ENCODE assay signal across 18 mouse cellular contexts in the genomic region with DNA sequence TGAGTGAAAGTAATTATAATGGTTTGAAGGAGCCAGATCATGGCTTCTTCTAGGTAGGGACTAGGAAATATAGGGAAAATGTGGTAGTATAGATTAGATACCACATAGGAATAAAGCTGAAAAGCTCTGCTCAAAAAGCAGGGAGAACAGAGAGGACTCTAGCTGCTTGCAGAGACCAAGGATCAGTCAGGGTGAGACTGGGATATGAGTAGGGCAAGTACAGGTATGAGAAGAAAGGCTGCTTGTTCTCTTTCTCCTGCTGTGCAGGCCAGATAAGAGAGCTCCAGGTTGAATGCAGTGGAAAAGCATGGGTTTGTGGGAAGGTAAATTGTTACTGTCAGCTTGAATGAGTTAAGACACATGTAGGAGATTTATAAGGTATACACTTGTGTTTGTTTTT.
DNase-seq lines count a peak whose midpoint lies in the region; ATAC-seq and TF ChIP-seq lines count a peak whose summit lies in the region.
"Had no signal": no experiment of that assay in that cellular context is flagged by ENCODE, and none has a peak within 500 bp of the region (broad histone marks: within the 10 kb centered on the region; RNA-seq: fewer than 3 reads in every experiment).

No protein-coding gene starts in this region.

- H3K27me3 ChIP-seq in midbrain, embryonic 13.5 days, result no peaks in the 10 kb centered on the region
- no peaks in the 10 kb centered on the region for H3K27me3 ChIP-seq in midbrain, embryonic 14.5 days (ENCODE audit: control insufficient read depth, insufficient read depth, low read length)
- H3K27me3 ChIP-seq in midbrain, embryonic 16.5 days (ENCODE audit: control insufficient read depth, insufficient read depth, low read depth, low read length), result no peaks in the 10 kb centered on the region
- no peaks in the 10 kb centered on the region for H3K27me3 ChIP-seq in midbrain, postnatal 0 days (ENCODE audit: insufficient read depth, low read length)
- no peaks in the 10 kb centered on the region for H3K27me3 ChIP-seq in lung, postnatal 0 days (replicated peaks; ENCODE audit: insufficient read depth, low read length)
- H3K27me3 ChIP-seq: embryonic facial prominence, embryonic 12.5 days; forebrain, embryonic 13.5 days; forebrain, embryonic 15.5 days had no signal

- H3K4me1 ChIP-seq in midbrain, embryonic 13.5 days (replicated peaks), result no peaks in the 10 kb centered on the region
- H3K4me1 ChIP-seq in midbrain, embryonic 14.5 days (ENCODE audit: control insufficient read depth, insufficient read depth, low read length), result no peaks in the 10 kb centered on the region
- no peaks in the 10 kb centered on the region for H3K4me1 ChIP-seq in midbrain, embryonic 16.5 days (ENCODE audit: control insufficient read depth, insufficient read depth, low read length)
- H3K4me1 ChIP-seq in midbrain, postnatal 0 days (ENCODE audit: insufficient read depth, low read length), result no peaks in the 10 kb centered on the region
- H3K4me1 ChIP-seq in lung, postnatal 0 days (ENCODE audit: insufficient read depth, low read depth, low read length), result no peaks in the 10 kb centered on the region
- H3K4me1 ChIP-seq: embryonic facial prominence, embryonic 10.5 days; embryonic facial prominence, embryonic 12.5 days; forebrain, embryonic 13.5 days; forebrain, embryonic 15.5 days had no signal

- DNase-seq in midbrain, embryonic 14.5 days, result no peak
- no peak for DNase-seq in midbrain, postnatal 0 days (ENCODE audit: low spot score)
- no peak for DNase-seq in lung, postnatal 0 days (ENCODE audit: low spot score)
- DNase-seq: adrenal gland, adult 2 months; adrenal gland, postnatal 10 days; adrenal gland, postnatal 25 days; cerebellum, adult 11-12 months; cerebellum, adult 2 months; cerebellum, adult 9-10 months; cerebellum, postnatal 10 days; cerebellum, postnatal 25 days; forebrain, postnatal 0 days had no signal

- ATAC-seq in midbrain, embryonic 13.5 days, result 0 out of 2 replicates have a peak, but pooled peaks have one; percentile 48
- no peak for ATAC-seq in midbrain, embryonic 14.5 days (ENCODE audit: low FRiP score, low TSS enrichment)
- ATAC-seq in midbrain, embryonic 16.5 days, result peak; percentile 71
- ATAC-seq in midbrain, postnatal 0 days (ENCODE audit: low FRiP score), result no peak
- no peak for ATAC-seq in lung, postnatal 0 days
- ATAC-seq: forebrain, embryonic 13.5 days; forebrain, embryonic 15.5 days; forebrain, postnatal 0 days had no signal

- no peak overlapping the region for H3K4me3 ChIP-seq in midbrain, embryonic 13.5 days (replicated peaks)
- H3K4me3 ChIP-seq in midbrain, embryonic 14.5 days (replicated peaks; ENCODE audit: low read depth, low read length), result no peak overlapping the region
- no peak overlapping the region for H3K4me3 ChIP-seq in midbrain, embryonic 16.5 days (ENCODE audit: low read depth, low read length)
- H3K4me3 ChIP-seq in midbrain, postnatal 0 days (ENCODE audit: low read depth, low read length), result no peak overlapping the region
- H3K4me3 ChIP-seq in lung, postnatal 0 days (ENCODE audit: low read depth, low read length), result no peak overlapping the region
- H3K4me3 ChIP-seq: embryonic facial prominence, embryonic 10.5 days; embryonic facial prominence, embryonic 12.5 days; forebrain, embryonic 13.5 days; forebrain, embryonic 15.5 days had no signal

- no peak for TF ChIP-seq CTCF in midbrain, postnatal 0 days (IDR thresholded peaks at IDR 0.05)
- no peak for TF ChIP-seq CTCF in lung, postnatal 0 days (IDR thresholded peaks at IDR 0.05)

- H3K36me3 ChIP-seq in midbrain, embryonic 13.5 days, result no peaks in the 10 kb centered on the region
- H3K36me3 ChIP-seq in midbrain, embryonic 14.5 days (ENCODE audit: control insufficient read depth, insufficient read depth, low read length), result no peaks in the 10 kb centered on the region
- no peaks in the 10 kb centered on the region for H3K36me3 ChIP-seq in midbrain, embryonic 16.5 days (ENCODE audit: control insufficient read depth, insufficient read depth, low read length)
- no peaks in the 10 kb centered on the region for H3K36me3 ChIP-seq in midbrain, postnatal 0 days (ENCODE audit: insufficient read depth, low read length)
- no peaks in the 10 kb centered on the region for H3K36me3 ChIP-seq in lung, postnatal 0 days (ENCODE audit: insufficient read depth, low read length)
- H3K36me3 ChIP-seq: embryonic facial prominence, embryonic 10.5 days; embryonic facial prominence, embryonic 12.5 days; forebrain, embryonic 15.5 days had no signal

- no peak for TF ChIP-seq EP300 in lung, postnatal 0 days (IDR thresholded peaks at IDR 0.05)

- H3K27ac ChIP-seq in midbrain, embryonic 13.5 days, result no peak overlapping the region
- no peak overlapping the region for H3K27ac ChIP-seq in midbrain, embryonic 14.5 days (replicated peaks; ENCODE audit: low read depth, low read length)
- H3K27ac ChIP-seq in midbrain, embryonic 16.5 days (ENCODE audit: low read length), result no peak overlapping the region
- H3K27ac ChIP-seq in midbrain, postnatal 0 days (ENCODE audit: low read depth, low read length), result no peak overlapping the region
- H3K27ac ChIP-seq in lung, postnatal 0 days (ENCODE audit: low read length), result no peak overlapping the region
- H3K27ac ChIP-seq: embryonic facial prominence, embryonic 10.5 days; embryonic facial prominence, embryonic 12.5 days; forebrain, embryonic 13.5 days; forebrain, embryonic 15.5 days had no signal

- H3K4me2 ChIP-seq in midbrain, embryonic 13.5 days (replicated peaks), result no peak overlapping the region
- H3K4me2 ChIP-seq in midbrain, embryonic 14.5 days (ENCODE audit: low read length), result no peak overlapping the region
- no peak overlapping the region for H3K4me2 ChIP-seq in midbrain, embryonic 16.5 days (ENCODE audit: low read length)
- no peak overlapping the region for H3K4me2 ChIP-seq in midbrain, postnatal 0 days (ENCODE audit: low read depth, low read length, poor library complexity, severe bottlenecking)
- no peak overlapping the region for H3K4me2 ChIP-seq in lung, postnatal 0 days (replicated peaks; ENCODE audit: low read depth, low read length)
- H3K4me2 ChIP-seq: embryonic facial prominence, embryonic 12.5 days; forebrain, embryonic 13.5 days; forebrain, embryonic 15.5 days had no signal

- no peaks in the 10 kb centered on the region for H3K9me3 ChIP-seq in midbrain, embryonic 13.5 days
- no peaks in the 10 kb centered on the region for H3K9me3 ChIP-seq in midbrain, embryonic 14.5 days (ENCODE audit: control insufficient read depth, low read length)
- no peaks in the 10 kb centered on the region for H3K9me3 ChIP-seq in midbrain, embryonic 16.5 days (replicated peaks; ENCODE audit: control insufficient read depth, low read length, poor library complexity, severe bottlenecking)
- no peaks in the 10 kb centered on the region for H3K9me3 ChIP-seq in midbrain, postnatal 0 days (ENCODE audit: low read length)
- no peaks in the 10 kb centered on the region for H3K9me3 ChIP-seq in lung, postnatal 0 days (ENCODE audit: low read length)
- H3K9me3 ChIP-seq: embryonic facial prominence, embryonic 10.5 days; embryonic facial prominence, embryonic 12.5 days; forebrain, embryonic 13.5 days; forebrain, embryonic 15.5 days had no signal

- no peak overlapping the region for H3K9ac ChIP-seq in midbrain, embryonic 13.5 days (replicated peaks)
- H3K9ac ChIP-seq in midbrain, embryonic 14.5 days (replicated peaks; ENCODE audit: low read length), result no peak overlapping the region
- H3K9ac ChIP-seq in midbrain, embryonic 16.5 days (ENCODE audit: low read depth, low read length), result no peak overlapping the region
- H3K9ac ChIP-seq in midbrain, postnatal 0 days (replicated peaks; ENCODE audit: low read length, poor library complexity, severe bottlenecking), result no peak overlapping the region
- H3K9ac ChIP-seq in lung, postnatal 0 days (replicated peaks; ENCODE audit: low read depth), result no peak overlapping the region
- H3K9ac ChIP-seq: embryonic facial prominence, embryonic 12.5 days; forebrain, embryonic 13.5 days; forebrain, embryonic 15.5 days; forebrain, postnatal 0 days had no signal

Comparison
In these comparisons a context has a peak if more than half of its experiments do, and no peak if none do; other contexts are left out.
1. ATAC-seq: peak in midbrain, embryonic 13.5 days (single experiment) and midbrain, embryonic 16.5 days (single experiment); none in midbrain, embryonic 14.5 days (single experiment), midbrain, postnatal 0 days (single experiment) and lung, postnatal 0 days (single experiment).